Mouse (Mus musculus): Measurements from ENCODE around the gene Clint1. TPM values are rescaled to one million over a fixed set of nuclear protein-coding genes. Genes with fewer than 3 reads are reported as not detected.
A peak's percentile ranks its signal among the peaks of the same experiment; 100 is the strongest.

Clint1 gene
- polyA plus RNA-seq, 1 experiment, result 70.1 TPM

GRCm38 (mm10) chr11:45926640-45927082 is 74.8 kb downstream of the Clint1 start:
- WGBS, result 2% methylated on average over 9 of the region's 9 CpGs

GRCm38 (mm10) chr11:45927456-45927855 is 75.6 kb downstream of the Clint1 start:
- DNase-seq, result no peak
- Histone ChIP-seq H3K4me1 (replicated peaks; ENCODE audit: control insufficient read depth, insufficient read depth, low read length) (peaks cover 2% of the 10 kb centered on the region; the same call in 1 of the 2 replicates), H3K36me3 (ENCODE audit: control insufficient read depth, insufficient read depth, low read length) (0 out of 2 replicates have a peak, but pooled peaks cover 3% of the 10 kb centered on the region), H3K27ac (ENCODE audit: control insufficient read depth, insufficient read depth, low read length) (no peak overlapping the region), H3K4me3 (ENCODE audit: control insufficient read depth, insufficient read depth, low read length) (no peak overlapping the region), H3K27me3 (ENCODE audit: control insufficient read depth, insufficient read depth, low read length) (no peaks in the 10 kb centered on the region)
- TF ChIP-seq CTCF (IDR thresholded peaks at IDR 0.05; ENCODE audit: borderline replicate concordance, control insufficient read depth, extremely low read depth, insufficient read depth, low read length, poor library complexity) (no peak), POLR2A (IDR thresholded peaks at IDR 0.05; ENCODE audit: control insufficient read depth, extremely low read depth, insufficient read depth, low read length, poor library complexity) (no peak)
- 84% methylated on average over 5 of the region's 5 CpGs for WGBS

More at GRCm38 (mm10) chr11:45926640-45927082, 74.8 kb downstream of the Clint1 start:
- H3K4me1 ChIP-seq (replicated peaks; ENCODE audit: control insufficient read depth, insufficient read depth, low read length), result peaks cover 2% of the 10 kb centered on the region; the same call in 1 of the 2 replicates
- peak; percentile 75 for DNase-seq
- 0 out of 2 replicates have a peak, but pooled peaks cover under 1% of the 10 kb centered on the region for H3K36me3 ChIP-seq (ENCODE audit: control insufficient read depth, insufficient read depth, low read length)
- TF ChIP-seq POLR2A (IDR thresholded peaks at IDR 0.05; ENCODE audit: control insufficient read depth, extremely low read depth, insufficient read depth, low read length, poor library complexity), result no peak
- peak; percentile 65; the same call in 1 of the 2 replicates for TF ChIP-seq CTCF (IDR thresholded peaks at IDR 0.05; ENCODE audit: borderline replicate concordance, control insufficient read depth, extremely low read depth, insufficient read depth, low read length, poor library complexity)
- H3K27ac ChIP-seq (ENCODE audit: control insufficient read depth, insufficient read depth, low read length), result no peak overlapping the region
- no peaks in the 10 kb centered on the region for H3K27me3 ChIP-seq (ENCODE audit: control insufficient read depth, insufficient read depth, low read length)
- H3K4me3 ChIP-seq (ENCODE audit: control insufficient read depth, insufficient read depth, low read length), result peak overlapping the region; percentile 50

GRCm38 (mm10) chr11:45929541-45929940 is 77.7 kb downstream of the Clint1 start:
- peaks cover 2% of the 10 kb centered on the region; the same call in 1 of the 2 replicates for H3K4me1 ChIP-seq (replicated peaks; ENCODE audit: control insufficient read depth, insufficient read depth, low read length)
- no peak overlapping the region for H3K27ac ChIP-seq (ENCODE audit: control insufficient read depth, insufficient read depth, low read length)
- 97% methylated on average over 10 of the region's 10 CpGs for WGBS
- no peaks in the 10 kb centered on the region for H3K27me3 ChIP-seq (ENCODE audit: control insufficient read depth, insufficient read depth, low read length)
- peaks cover 16% of the 10 kb centered on the region for H3K36me3 ChIP-seq (ENCODE audit: control insufficient read depth, insufficient read depth, low read length)
- no peak for DNase-seq
- TF ChIP-seq POLR2A (IDR thresholded peaks at IDR 0.05; ENCODE audit: control insufficient read depth, extremely low read depth, insufficient read depth, low read length, poor library complexity) (no peak), CTCF (IDR thresholded peaks at IDR 0.05; ENCODE audit: borderline replicate concordance, control insufficient read depth, extremely low read depth, insufficient read depth, low read length, poor library complexity) (no peak)
- H3K4me3 ChIP-seq (ENCODE audit: control insufficient read depth, insufficient read depth, low read length), result no peak overlapping the region

DNA sequence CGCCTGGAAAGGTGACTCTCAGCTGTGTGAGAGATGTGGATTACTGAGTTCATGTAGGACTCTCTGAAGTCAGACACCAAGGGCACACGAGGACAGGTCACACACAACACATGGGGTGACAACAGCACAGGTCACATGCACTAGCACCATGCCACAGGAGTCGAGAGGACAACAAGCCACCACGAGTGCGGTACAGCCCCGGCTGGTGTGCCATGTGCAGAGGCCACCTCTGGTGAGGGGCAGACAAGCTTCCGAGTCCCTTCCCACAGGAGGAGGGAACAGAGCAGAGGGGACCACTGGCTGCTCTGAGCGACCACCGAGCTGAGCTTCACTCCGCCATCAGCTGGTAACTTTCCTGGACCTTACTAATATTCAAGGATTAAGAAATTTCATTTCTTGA is 80.9 kb downstream of the Clint1 start:
- Histone ChIP-seq H3K36me3 (ENCODE audit: control insufficient read depth, insufficient read depth, low read length) (peaks cover 34% of the 10 kb centered on the region), H3K27me3 (ENCODE audit: control insufficient read depth, insufficient read depth, low read length) (no peaks in the 10 kb centered on the region), H3K27ac (ENCODE audit: control insufficient read depth, insufficient read depth, low read length) (no peak overlapping the region), H3K4me1 (replicated peaks; ENCODE audit: control insufficient read depth, insufficient read depth, low read length) (no peaks in the 10 kb centered on the region), H3K4me3 (ENCODE audit: control insufficient read depth, insufficient read depth, low read length) (no peak overlapping the region)
- no peak for DNase-seq
- WGBS, result 97% methylated on average over 10 of the region's 10 CpGs
- no peak for TF ChIP-seq POLR2A (IDR thresholded peaks at IDR 0.05; ENCODE audit: control insufficient read depth, extremely low read depth, insufficient read depth, low read length, poor library complexity)
- TF ChIP-seq CTCF (IDR thresholded peaks at IDR 0.05; ENCODE audit: borderline replicate concordance, control insufficient read depth, extremely low read depth, insufficient read depth, low read length, poor library complexity), result no peak

- H3K27me3 ChIP-seq (ENCODE audit: control insufficient read depth, insufficient read depth, low read length), result no peaks in the 10 kb centered on the region
- DNase-seq, result no peak
- no peak overlapping the region for H3K4me3 ChIP-seq (ENCODE audit: control insufficient read depth, insufficient read depth, low read length)
- 97% methylated on average over 8 of the region's 8 CpGs for WGBS
- peaks cover 31% of the 10 kb centered on the region for H3K36me3 ChIP-seq (ENCODE audit: control insufficient read depth, insufficient read depth, low read length)
- no peak overlapping the region for H3K27ac ChIP-seq (ENCODE audit: control insufficient read depth, insufficient read depth, low read length)
- TF ChIP-seq CTCF (IDR thresholded peaks at IDR 0.05; ENCODE audit: borderline replicate concordance, control insufficient read depth, extremely low read depth, insufficient read depth, low read length, poor library complexity) (no peak), POLR2A (IDR thresholded peaks at IDR 0.05; ENCODE audit: control insufficient read depth, extremely low read depth, insufficient read depth, low read length, poor library complexity) (no peak)
- no peaks in the 10 kb centered on the region for H3K4me1 ChIP-seq (replicated peaks; ENCODE audit: control insufficient read depth, insufficient read depth, low read length)
These were observed 85.6 kb downstream of the Clint1 start for GRCm38 (mm10) chr11:45937478-45937877.

DNA sequence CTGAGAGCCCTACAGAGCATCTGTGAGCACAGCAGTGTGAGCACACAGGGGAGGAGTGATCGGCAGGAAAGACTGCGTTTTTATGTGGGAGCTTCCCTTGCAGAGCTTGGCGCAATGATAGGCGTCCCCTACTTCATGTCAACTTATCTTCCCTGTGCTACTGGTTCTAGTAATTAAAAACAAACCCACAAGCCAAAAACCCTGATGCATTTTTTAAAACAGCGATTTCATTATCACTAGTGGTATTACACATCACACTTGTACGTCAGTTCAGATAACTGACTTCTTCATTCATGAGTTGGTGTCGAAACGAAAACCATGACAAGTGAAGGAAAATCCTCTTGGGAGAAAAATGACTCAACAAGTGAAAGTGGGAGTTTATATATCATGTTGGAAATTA is 87.1 kb downstream of the Clint1 start:
- Histone ChIP-seq H3K4me1 (replicated peaks; ENCODE audit: control insufficient read depth, insufficient read depth, low read length) (no peaks in the 10 kb centered on the region; the same call in 1 of the 2 replicates), H3K4me3 (ENCODE audit: control insufficient read depth, insufficient read depth, low read length) (no peak overlapping the region), H3K27ac (ENCODE audit: control insufficient read depth, insufficient read depth, low read length) (no peak overlapping the region), H3K27me3 (ENCODE audit: control insufficient read depth, insufficient read depth, low read length) (no peaks in the 10 kb centered on the region), H3K36me3 (ENCODE audit: control insufficient read depth, insufficient read depth, low read length) (peaks cover 24% of the 10 kb centered on the region)
- DNase-seq, result no peak
- WGBS, result 96% methylated on average over 8 of the region's 8 CpGs
- no peak for TF ChIP-seq CTCF (IDR thresholded peaks at IDR 0.05; ENCODE audit: borderline replicate concordance, control insufficient read depth, extremely low read depth, insufficient read depth, low read length, poor library complexity)
- no peak for TF ChIP-seq POLR2A (IDR thresholded peaks at IDR 0.05; ENCODE audit: control insufficient read depth, extremely low read depth, insufficient read depth, low read length, poor library complexity)

GRCm38 (mm10) chr11:45942281-45942680 is 90.4 kb downstream of the Clint1 start:
- no peak overlapping the region for H3K27ac ChIP-seq (ENCODE audit: control insufficient read depth, insufficient read depth, low read length)
- DNase-seq, result no peak
- no peak for TF ChIP-seq CTCF (IDR thresholded peaks at IDR 0.05; ENCODE audit: borderline replicate concordance, control insufficient read depth, extremely low read depth, insufficient read depth, low read length, poor library complexity)
- TF ChIP-seq POLR2A (IDR thresholded peaks at IDR 0.05; ENCODE audit: control insufficient read depth, extremely low read depth, insufficient read depth, low read length, poor library complexity), result no peak
- H3K4me1 ChIP-seq (replicated peaks; ENCODE audit: control insufficient read depth, insufficient read depth, low read length), result no peaks in the 10 kb centered on the region; the same call in 1 of the 2 replicates
- H3K4me3 ChIP-seq (ENCODE audit: control insufficient read depth, insufficient read depth, low read length), result no peak overlapping the region
- 97% methylated on average over 7 of the region's 7 CpGs for WGBS
- H3K36me3 ChIP-seq (ENCODE audit: control insufficient read depth, insufficient read depth, low read length), result no peaks in the 10 kb centered on the region
- H3K27me3 ChIP-seq (ENCODE audit: control insufficient read depth, insufficient read depth, low read length), result no peaks in the 10 kb centered on the region

Data from thymus, adult 2 months (tissue).